Mouse (Mus musculus) ES-E14 (cell line): Measurements from ENCODE around the gene Rps10.

Source experiments
- CHD2 ChIP-seq: IDR thresholded peaks from 2 replicates; pipeline ENCODE4 v1.6.1; 2014; ENCODE audit warnings: mild to moderate bottlenecking, low read depth, low read length, inconsistent platforms
- MAFK ChIP-seq: IDR thresholded peaks from 2 replicates; pipeline ENCODE4 v1.6.1; 2014; ENCODE audit warnings: mild to moderate bottlenecking, low read depth, low read length, inconsistent platforms; ENCODE audit not compliant: insufficient read depth
- ZNF384 ChIP-seq: IDR thresholded peaks from 2 replicates; pipeline ENCODE4 v1.6.1; 2012; ENCODE audit warnings: low read depth, low read length, inconsistent platforms

DNA sequence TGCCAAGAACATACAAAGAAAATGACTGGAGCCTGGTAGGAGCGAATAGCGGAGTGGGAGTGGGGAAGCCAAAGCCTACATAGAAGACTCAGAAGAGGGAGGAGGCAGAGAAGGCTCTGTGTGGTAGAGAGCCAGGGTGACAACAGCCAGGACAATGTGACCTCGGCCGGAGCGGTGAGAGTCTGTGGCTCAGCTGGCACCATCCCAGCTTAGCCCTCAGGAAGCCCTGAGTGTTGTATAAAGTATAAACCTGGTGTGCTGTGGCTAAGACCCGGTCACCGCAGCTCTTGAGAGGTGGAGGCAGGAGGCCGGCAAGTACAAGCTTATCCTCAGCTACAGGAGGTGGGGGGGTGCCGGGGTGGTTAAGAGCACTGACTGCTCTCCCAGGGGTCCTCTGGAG lies 864 bp upstream of the Rps10 start:
- TF ChIP-seq ZNF384: no peak
- TF ChIP-seq MAFK: no peak
- no peak for TF ChIP-seq CHD2
